Comparison of ENCODE assay signal across 7 mouse cellular contexts in genomic region chr3:96327131-96327530, GRCm38 (mm10). TPM values are rescaled to one million over a fixed set of nuclear protein-coding genes. Genes with fewer than 3 reads are reported as not detected.
DNase-seq lines count a peak whose midpoint lies in the region; ATAC-seq and TF ChIP-seq lines count a peak whose summit lies in the region.

No protein-coding gene starts in this region.

- no peak overlapping the region for H3K4me3 ChIP-seq in lung, embryonic 15.5 days
- no peak overlapping the region for H3K4me3 ChIP-seq in forebrain, postnatal 0 days (ENCODE audit: low read depth, low read length)

- H3K27ac ChIP-seq in lung, embryonic 15.5 days, result no peak overlapping the region
- H3K27ac ChIP-seq in forebrain, postnatal 0 days (ENCODE audit: low read depth, low read length), result no peak overlapping the region

- H3K4me1 ChIP-seq in lung, embryonic 15.5 days, result peaks cover 2% of the 10 kb centered on the region; the same call in 1 of the 2 replicates
- no peaks in the 10 kb centered on the region for H3K4me1 ChIP-seq in forebrain, postnatal 0 days (ENCODE audit: insufficient read depth)

- no peaks in the 10 kb centered on the region for H3K9me3 ChIP-seq in lung, embryonic 15.5 days
- no peaks in the 10 kb centered on the region for H3K9me3 ChIP-seq in forebrain, postnatal 0 days (ENCODE audit: low read length)

- no peak for DNase-seq in lung, postnatal 25 days (ENCODE audit: low spot score)
- DNase-seq in T-cell, adult 2 months (ENCODE audit: low spot score), result peak; percentile 59
- DNase-seq in forebrain, postnatal 0 days, result peak; percentile 59
- peak; percentile 41 for DNase-seq in lung, postnatal 10 days
- no peak for DNase-seq in ovary, postnatal 10 days (ENCODE audit: low spot score)
- no peak for DNase-seq in right cerebral cortex, postnatal 25 days

- no peaks in the 10 kb centered on the region for H3K36me3 ChIP-seq in lung, embryonic 15.5 days
- no peaks in the 10 kb centered on the region for H3K36me3 ChIP-seq in forebrain, postnatal 0 days (ENCODE audit: insufficient read depth)

- H3K27me3 ChIP-seq in lung, embryonic 15.5 days, result peaks cover 88% of the 10 kb centered on the region
- peaks cover 81% of the 10 kb centered on the region for H3K27me3 ChIP-seq in forebrain, postnatal 0 days (ENCODE audit: insufficient read depth, low read length)

- TF ChIP-seq CTCF in forebrain, postnatal 0 days (IDR thresholded peaks at IDR 0.05; ENCODE audit: low read depth), result peak; percentile 68

- WGBS in lung, embryonic 15.5 days, result 4% methylated on average over 6 of the region's 6 CpGs
- WGBS in forebrain, postnatal 0 days, result 2% methylated on average over 6 of the region's 6 CpGs

- H3K9ac ChIP-seq in lung, embryonic 15.5 days, result no peak overlapping the region
- no peak overlapping the region for H3K9ac ChIP-seq in forebrain, postnatal 0 days

- ATAC-seq in lung, embryonic 15.5 days (ENCODE audit: borderline replicate concordance, extremely low read depth, low FRiP score, low TSS enrichment), result no peak
- peak; percentile 71 for ATAC-seq in forebrain, postnatal 0 days

- peak overlapping the region; percentile 70; the same call in 1 of the 2 replicates for H3K4me2 ChIP-seq in lung, embryonic 15.5 days
- H3K4me2 ChIP-seq in forebrain, postnatal 0 days (ENCODE audit: low read depth), result no peak overlapping the region

RNA-seq across cellular contexts. Expression of gene Fcgr1, which starts 33.4 kb away (rescaled TPM):
- 2.4 and 3.6 TPM in 2 replicates for polyA plus RNA-seq in lung, embryonic 15.5 days (2015; fragmentation: Nextera tagmentation; extraction: Ambion mirVana)
- total RNA-seq in forebrain, postnatal 0 days (2014; rRNA removed), result 1.7 and 5.7 TPM in 2 replicates
- 1.5 and 2.4 TPM in 2 replicates for polyA plus RNA-seq in forebrain, postnatal 0 days (2015; fragmentation: Nextera tagmentation; extraction: Ambion mirVana)

RNA-seq across cellular contexts. Expression of gene Hist2h2bb, which starts 57.6 kb away (rescaled TPM):
- 10.1 and 18.0 TPM in 2 replicates for polyA plus RNA-seq in lung, embryonic 15.5 days (2015; fragmentation: Nextera tagmentation; extraction: Ambion mirVana)
- 181 and 278 TPM in 2 replicates for total RNA-seq in forebrain, postnatal 0 days (2014; rRNA removed)
- 0.62 and 1.4 TPM in 2 replicates for polyA plus RNA-seq in forebrain, postnatal 0 days (2015; fragmentation: Nextera tagmentation; extraction: Ambion mirVana)

RNA-seq across cellular contexts. Expression of gene Hist2h3b, which starts 58.7 kb away (rescaled TPM):
- polyA plus RNA-seq in lung, embryonic 15.5 days (2015; fragmentation: Nextera tagmentation; extraction: Ambion mirVana), result 87.1 and 95.3 TPM in 2 replicates
- 400 and 545 TPM in 2 replicates for total RNA-seq in forebrain, postnatal 0 days (2014; rRNA removed)
- polyA plus RNA-seq in forebrain, postnatal 0 days (2015; fragmentation: Nextera tagmentation; extraction: Ambion mirVana), result 9.4 and 9.7 TPM in 2 replicates

Comparison
In these comparisons a context has a peak if more than half of its experiments do, and no peak if none do; other contexts are left out.
1. DNase-seq: peak in T-cell, adult 2 months (single experiment), forebrain, postnatal 0 days (single experiment) and lung, postnatal 10 days (single experiment); none in lung, postnatal 25 days (single experiment), ovary, postnatal 10 days (single experiment) and right cerebral cortex, postnatal 25 days (single experiment).